Mouse (Mus musculus) inflammation-experienced regulatory T-cells, adult 6 months (primary cell): ENCODE measurements around the gene Ptpn14. TPM values are rescaled to one million over a fixed set of nuclear protein-coding genes. Genes with fewer than 3 reads are reported as not detected.

Experiments
- ATAC-seq: one replicate; pipeline ENCODE4 v1.8.0; 2017
- polyA plus RNA-seq, 3 experiments: library from polyadenylated mRNA; unstranded; fragments of 100-300 nt; shearing (Covaris generic); gene quantifications; one replicate each; pipeline ENCODE4 v1.2.1; 2017

The Ptpn14 gene
- polyA plus RNA-seq, 3 experiments from 2014 or later = 0.10 to 0.23 TPM; not detected in 1

- no peak for ATAC-seq
These were observed 89.0 kb downstream of the Ptpn14 start for GRCm38 (mm10) chr1:189817089-189817488.

GRCm38 (mm10) chr1:189817810-189818209 lies 89.7 kb downstream of the Ptpn14 start:
- no peak for ATAC-seq

- no peak for ATAC-seq
These were observed 92.0 kb downstream of the Ptpn14 start for GRCm38 (mm10) chr1:189820111-189820510.

GRCm38 (mm10) chr1:189824436-189824835 lies 96.4 kb downstream of the Ptpn14 start:
- ATAC-seq = no peak

- ATAC-seq = no peak
These were observed 102.3 kb downstream of the Ptpn14 start for GRCm38 (mm10) chr1:189830391-189830790.

- no peak for ATAC-seq
These were observed 102.7 kb downstream of the Ptpn14 start for GRCm38 (mm10) chr1:189830797-189831232.

- no peak for ATAC-seq
These were observed 105.3 kb downstream of the Ptpn14 start for GRCm38 (mm10) chr1:189833351-189833750.

- no peak for ATAC-seq
These were observed 106.1 kb downstream of the Ptpn14 start for GRCm38 (mm10) chr1:189834166-189834565.

GRCm38 (mm10) chr1:189846319-189846718 lies 118.3 kb downstream of the Ptpn14 start:
- ATAC-seq = no peak

GRCm38 (mm10) chr1:189849550-189849949 lies 121.5 kb downstream of the Ptpn14 start:
- ATAC-seq = no peak

- no peak for ATAC-seq
These were observed 124.0 kb downstream of the Ptpn14 start for GRCm38 (mm10) chr1:189852051-189852450.

- no peak for ATAC-seq
These were observed 124.4 kb downstream of the Ptpn14 start for GRCm38 (mm10) chr1:189852456-189852855.

GRCm38 (mm10) chr1:189854646-189855045 lies 126.6 kb downstream of the Ptpn14 start:
- no peak for ATAC-seq

- ATAC-seq = no peak
These were observed 127.7 kb downstream of the Ptpn14 start for GRCm38 (mm10) chr1:189855739-189856138.

- no peak for ATAC-seq
These were observed 130.3 kb downstream of the Ptpn14 start for GRCm38 (mm10) chr1:189858377-189858776.

- ATAC-seq = no peak
These were observed 132.3 kb downstream of the Ptpn14 start for GRCm38 (mm10) chr1:189860112-189860941.

- no peak for ATAC-seq
These were observed 132.9 kb downstream of the Ptpn14 start for GRCm38 (mm10) chr1:189860942-189861315.

GRCm38 (mm10) chr1:189863727-189864126 lies 135.7 kb downstream of the Ptpn14 start:
- ATAC-seq = no peak

- ATAC-seq = no peak
These were observed 136.2 kb downstream of the Ptpn14 start for GRCm38 (mm10) chr1:189864301-189864700.

GRCm38 (mm10) chr1:189864846-189865560 lies 136.9 kb downstream of the Ptpn14 start:
- ATAC-seq = no peak

- ATAC-seq = no peak
These were observed 138.6 kb downstream of the Ptpn14 start for GRCm38 (mm10) chr1:189866621-189867020.

GRCm38 (mm10) chr1:189867034-189867433 lies 139.0 kb downstream of the Ptpn14 start:
- ATAC-seq = peak; percentile 96

GRCm38 (mm10) chr1:189867497-189867896 lies 139.4 kb downstream of the Ptpn14 start:
- ATAC-seq = no peak

GRCm38 (mm10) chr1:189868036-189868435 lies 140.0 kb downstream of the Ptpn14 start:
- no peak for ATAC-seq
